Mouse (Mus musculus) liver, postnatal 0 days (tissue): ENCODE results near the gene Slc22a5. TPM values are rescaled to one million over a fixed set of nuclear protein-coding genes. Genes with fewer than 3 reads are reported as not detected.
A peak's percentile ranks its signal among the peaks of the same experiment; 100 is the strongest.

ENCODE experiments used
- ATAC-seq: fragments of 200-750 bp; cut with Nextera tagmentation; 2 replicates; pipeline ENCODE4 v1.8.0; 2017; ENCODE audit warnings: mild to moderate bottlenecking, moderate library complexity
- DNase-seq: peaks from one replicate; pipeline ENCODE4 v3.0.0-alpha.2; 2016
- H3K27ac ChIP-seq: fragments of 300-500 bp; sonication (generic); 2 replicates; pipeline ENCODE4 v1.5.1; 2014; ENCODE audit warnings: antibody characterized with exemption, moderate library complexity, mild to moderate bottlenecking, low read depth
- H3K27me3 ChIP-seq: fragments of 300-500 bp; sonication (generic); 2 replicates; pipeline ENCODE4 v1.6.1; 2014; ENCODE audit warnings: low read length, control low read depth, mixed read lengths; ENCODE audit not compliant: insufficient read depth
- H3K36me3 ChIP-seq: fragments of 300-500 bp; sonication (generic); replicated peaks from 2 replicates; pipeline ENCODE4 v1.6.1; 2014; ENCODE audit warnings: mild to moderate bottlenecking, control low read depth, low read length, moderate library complexity, mixed read lengths; ENCODE audit not compliant: insufficient read depth
- H3K4me1 ChIP-seq: fragments of 300-500 bp; sonication (generic); 2 replicates; pipeline ENCODE4 v1.6.1; 2014; ENCODE audit warnings: antibody characterized with exemption, mild to moderate bottlenecking, control low read depth; ENCODE audit not compliant: insufficient read depth
- H3K4me2 ChIP-seq: fragments of 300-500 bp; sonication (generic); 2 replicates; pipeline ENCODE4 v1.6.1; 2014; ENCODE audit warnings: low read depth, mild to moderate bottlenecking, low read length, moderate library complexity, mixed read lengths
- H3K4me3 ChIP-seq: fragments of 300-500 bp; sonication (generic); 2 replicates; pipeline ENCODE4 v1.5.1; 2014; ENCODE audit warnings: low read depth, low read length
- H3K9ac ChIP-seq: fragments of 300-500 bp; sonication (generic); replicated peaks from 2 replicates; pipeline ENCODE4 v1.6.1; 2014; ENCODE audit warnings: mild to moderate bottlenecking, moderate library complexity
- H3K9me3 ChIP-seq: fragments of 300-500 bp; sonication (generic); 2 replicates; pipeline ENCODE4 v1.6.1; 2016; ENCODE audit warnings: mild to moderate bottlenecking, control low read depth, low read length, mixed read lengths
- CTCF ChIP-seq: sonication (generic); IDR thresholded peaks from 2 replicates; pipeline ENCODE4 v1.5.1; 2016; ENCODE audit warnings: antibody characterized with exemption, low read depth
- EP300 ChIP-seq: IDR thresholded peaks from 2 replicates; pipeline ENCODE4 v1.6.1; 2016; ENCODE audit warnings: antibody characterized with exemption, low read depth, mild to moderate bottlenecking
- WGBS: fragments of 180-500 bp; shearing (Covaris S2); extraction: QIAGEN DNeasy Blood & Tissue Kit; methylation state at CpG from one replicate; pipeline ENCODE4 v1.1.7; 2014; ENCODE audit not compliant: insufficient replicate concordance; 5-methylcytosine and 5-hydroxymethylcytosine counted together
- polyA plus RNA-seq: library from polyadenylated mRNA; unstranded; fragments of >200 nt; fragmentation: Nextera tagmentation; extraction: Ambion mirVana; gene quantifications from 2 replicates; pipeline ENCODE4 v1.2.1, GENCODE M21; 2015

Slc22a5 gene
- polyA plus RNA-seq, 1 experiment from 2014 or later, result 7.2 TPM

DNA sequence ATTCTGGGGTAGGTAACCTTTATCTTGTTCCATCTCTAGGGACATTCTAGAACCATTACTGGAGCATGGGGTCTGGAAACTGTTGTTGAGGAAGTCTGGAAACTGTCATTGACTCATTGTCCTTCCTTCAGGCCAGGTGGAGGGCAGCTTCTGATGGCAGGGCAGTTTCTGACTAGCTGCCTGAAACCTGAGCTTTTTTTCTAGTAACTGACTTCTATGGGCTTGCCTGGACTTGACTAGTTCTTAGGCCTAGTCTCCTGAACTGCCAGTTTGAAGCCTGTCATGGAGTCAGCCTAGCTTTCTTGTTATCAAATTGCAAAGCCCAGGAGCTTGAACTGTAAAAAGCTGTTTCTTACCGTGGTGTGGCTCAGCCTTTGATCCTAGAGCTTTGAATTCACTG is 9.5 kb upstream of the Slc22a5 start:
- no peaks in the 10 kb centered on the region for H3K36me3 ChIP-seq
- peaks cover 9% of the 10 kb centered on the region; the same call in 1 of the 2 replicates for H3K4me1 ChIP-seq
- DNase-seq, result no peak
- no peaks in the 10 kb centered on the region for H3K27me3 ChIP-seq
- WGBS, result 55% methylated on average over 1 of the region's 1 CpGs
- H3K9me3 ChIP-seq, result no peaks in the 10 kb centered on the region
- no peak overlapping the region for H3K9ac ChIP-seq
- H3K27ac ChIP-seq, result no peak overlapping the region
- H3K4me3 ChIP-seq, result no peak overlapping the region
- no peak overlapping the region for H3K4me2 ChIP-seq
- no peak for TF ChIP-seq EP300
- no peak for ATAC-seq

DNA sequence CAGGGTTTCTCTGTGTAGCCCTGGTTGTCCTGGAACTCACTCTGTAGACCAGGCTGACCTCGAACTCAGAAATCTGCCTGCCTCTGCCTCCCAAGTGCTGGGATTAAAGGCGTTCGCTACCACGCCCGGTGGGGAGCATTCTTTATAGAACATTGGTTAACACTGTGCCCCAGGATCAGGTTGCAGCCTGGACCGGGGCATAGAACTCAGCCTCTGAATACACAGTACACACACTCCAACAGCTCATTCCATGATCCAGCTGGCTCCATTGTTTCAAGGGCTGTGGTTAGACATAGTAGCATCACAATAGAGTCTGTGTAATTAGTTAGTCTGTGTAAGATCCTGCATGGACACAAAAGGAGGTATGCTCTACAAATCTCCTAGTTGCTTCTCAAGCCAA is 8.5 kb upstream of the Slc22a5 start:
- no peak overlapping the region for H3K4me2 ChIP-seq
- DNase-seq (no peak), ATAC-seq (no peak)
- H3K27ac ChIP-seq, result no peak overlapping the region
- WGBS, result 86% methylated on average over 6 of the region's 6 CpGs
- no peaks in the 10 kb centered on the region for H3K36me3 ChIP-seq
- H3K4me3 ChIP-seq, result no peak overlapping the region
- peaks cover 9% of the 10 kb centered on the region; the same call in 1 of the 2 replicates for H3K4me1 ChIP-seq
- H3K27me3 ChIP-seq, result no peaks in the 10 kb centered on the region
- H3K9me3 ChIP-seq, result no peaks in the 10 kb centered on the region
- no peak overlapping the region for H3K9ac ChIP-seq
- no peak for TF ChIP-seq CTCF
- TF ChIP-seq EP300, result no peak

DNA sequence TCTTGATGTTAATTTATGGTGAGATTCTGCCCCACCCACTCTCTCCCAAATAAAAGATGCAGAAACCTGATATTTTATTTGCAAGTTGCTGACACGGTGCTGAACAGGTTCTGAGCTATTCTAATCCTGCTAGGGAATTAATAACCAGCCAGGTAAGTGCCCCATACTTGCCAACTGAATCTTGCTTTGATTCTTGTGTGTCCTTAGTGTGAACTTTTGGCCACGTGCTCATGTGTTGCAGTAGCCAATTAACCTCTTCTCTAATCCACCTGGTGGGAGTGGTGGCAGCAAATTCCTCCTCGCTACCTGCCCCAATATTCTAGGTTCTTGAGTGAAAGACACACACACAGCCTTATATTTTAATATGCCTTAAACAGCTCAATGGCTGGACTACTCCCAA is 7.5 kb upstream of the Slc22a5 start:
- no peak overlapping the region for H3K4me3 ChIP-seq
- TF ChIP-seq EP300 (no peak), CTCF (no peak)
- ATAC-seq, result no peak
- no peaks in the 10 kb centered on the region for H3K9me3 ChIP-seq
- no peak for DNase-seq
- no peaks in the 10 kb centered on the region for H3K27me3 ChIP-seq
- H3K27ac ChIP-seq, result no peak overlapping the region
- no peaks in the 10 kb centered on the region for H3K36me3 ChIP-seq
- H3K4me2 ChIP-seq, result no peak overlapping the region
- H3K4me1 ChIP-seq, result peaks cover 6% of the 10 kb centered on the region; the same call in 1 of the 2 replicates
- WGBS, result 63% methylated on average over 3 of the region's 3 CpGs
- no peak overlapping the region for H3K9ac ChIP-seq

GRCm38 (mm10) chr11:53896935-53897334 is 5.5 kb upstream of the Slc22a5 start:
- H3K4me1 ChIP-seq, result peaks cover 5% of the 10 kb centered on the region; the same call in 1 of the 2 replicates
- H3K9me3 ChIP-seq, result no peaks in the 10 kb centered on the region
- H3K4me3 ChIP-seq, result no peak overlapping the region
- 72% methylated on average over 6 of the region's 6 CpGs for WGBS
- TF ChIP-seq CTCF, result no peak
- no peak for TF ChIP-seq EP300
- H3K27me3 ChIP-seq, result no peaks in the 10 kb centered on the region
- no peak overlapping the region for H3K27ac ChIP-seq
- H3K36me3 ChIP-seq, result no peaks in the 10 kb centered on the region
- no peak overlapping the region for H3K9ac ChIP-seq
- DNase-seq (no peak), ATAC-seq (no peak)
- H3K4me2 ChIP-seq, result no peak overlapping the region

DNA sequence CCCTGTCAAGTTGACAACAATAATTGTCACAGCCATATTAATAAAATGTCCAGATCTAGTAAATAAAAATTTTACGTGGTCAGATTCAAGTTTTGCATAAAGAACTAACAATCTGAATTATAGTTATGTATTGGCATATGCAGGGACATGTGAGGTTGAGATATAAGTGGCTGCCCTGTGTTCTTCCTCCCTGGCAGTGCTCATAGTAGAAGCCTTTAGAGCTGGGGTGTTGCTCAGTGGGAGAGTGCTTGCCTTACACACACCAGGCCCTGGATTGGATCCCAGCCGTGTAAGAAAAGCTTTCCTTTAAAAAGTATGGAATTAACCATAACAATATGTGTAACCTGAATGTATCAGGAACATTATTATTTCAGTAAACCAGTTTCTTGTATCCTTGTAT is 2.0 kb upstream of the Slc22a5 start:
- Histone ChIP-seq H3K27me3 (no peaks in the 10 kb centered on the region), H3K9ac (no peak overlapping the region), H3K9me3 (no peaks in the 10 kb centered on the region), H3K27ac (peak overlapping the region; percentile 46), H3K4me2 (peak overlapping the region; percentile 50; the same call in 1 of the 2 replicates), H3K4me3 (no peak overlapping the region), H3K36me3 (no peaks in the 10 kb centered on the region), H3K4me1 (peaks cover 24% of the 10 kb centered on the region)
- ATAC-seq, result no peak
- TF ChIP-seq EP300 (no peak), CTCF (no peak)
- WGBS, result 53% methylated on average over 2 of the region's 2 CpGs
- no peak for DNase-seq

- peak overlapping the region; percentile 50 for H3K4me2 ChIP-seq
- H3K27me3 ChIP-seq, result no peaks in the 10 kb centered on the region
- no peak overlapping the region; the same call in 1 of the 2 replicates for H3K9ac ChIP-seq
- peak overlapping the region; percentile 46 for H3K27ac ChIP-seq
- no peak overlapping the region for H3K4me3 ChIP-seq
- ATAC-seq, result no peak
- TF ChIP-seq EP300 (no peak), CTCF (no peak)
- peaks cover 26% of the 10 kb centered on the region for H3K4me1 ChIP-seq
- peak; percentile 54 for DNase-seq
- no peaks in the 10 kb centered on the region for H3K36me3 ChIP-seq
- H3K9me3 ChIP-seq, result no peaks in the 10 kb centered on the region
- WGBS, result 28% methylated on average over 9 of the region's 9 CpGs
These were observed 1.4 kb upstream of the Slc22a5 start for GRCm38 (mm10) chr11:53892716-53893416.
